Mouse (Mus musculus): ENCODE measurements around the gene Tmem9.

Gene Tmem9

GRCm38 (mm10) chr1:136031697-136032096 is 23.7 kb downstream of the Tmem9 start:
- no peak for DNase-seq (ENCODE audit: low read depth)

GRCm38 (mm10) chr1:136032961-136033360 is 25.0 kb downstream of the Tmem9 start:
- DNase-seq (ENCODE audit: low read depth) = no peak

DNA sequence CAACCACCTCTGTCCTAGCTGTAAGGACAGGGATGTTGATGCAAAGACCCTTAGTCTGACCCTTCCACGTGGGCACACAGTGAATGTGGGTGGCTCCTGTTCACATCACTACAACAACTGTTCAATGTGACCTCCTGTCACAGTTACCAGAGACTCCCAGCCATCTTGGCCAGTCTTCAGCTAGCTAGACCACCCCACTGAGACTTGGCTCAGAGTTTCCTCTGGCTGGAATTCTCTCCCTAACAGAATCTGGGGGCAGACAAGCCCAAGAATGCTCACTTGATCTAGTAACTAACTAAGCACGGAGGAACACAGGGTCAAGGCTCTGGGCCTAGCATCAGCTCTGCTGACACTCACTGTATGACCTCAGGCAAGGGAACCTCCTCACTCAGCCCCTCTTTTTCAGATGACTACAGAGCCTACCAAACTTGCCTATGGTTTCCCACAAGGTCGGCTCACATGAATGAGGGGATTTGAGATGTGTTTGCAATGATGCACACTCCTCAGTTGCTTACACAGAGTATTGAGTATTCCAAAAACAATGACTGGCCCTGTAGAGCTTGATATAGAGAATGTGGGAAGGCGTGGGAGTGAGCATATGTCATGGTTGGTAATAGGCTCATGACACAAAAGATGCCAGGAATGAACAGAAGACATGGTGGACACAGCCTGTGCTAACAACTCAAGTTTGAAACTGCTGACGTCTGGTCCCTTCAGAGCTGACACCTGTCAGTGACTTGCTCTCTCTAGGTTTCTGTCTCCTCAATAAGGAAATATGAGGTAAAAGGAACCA is 31.0 kb downstream of the Tmem9 start:
- DNase-seq (ENCODE audit: low read depth) = no peak

DNA sequence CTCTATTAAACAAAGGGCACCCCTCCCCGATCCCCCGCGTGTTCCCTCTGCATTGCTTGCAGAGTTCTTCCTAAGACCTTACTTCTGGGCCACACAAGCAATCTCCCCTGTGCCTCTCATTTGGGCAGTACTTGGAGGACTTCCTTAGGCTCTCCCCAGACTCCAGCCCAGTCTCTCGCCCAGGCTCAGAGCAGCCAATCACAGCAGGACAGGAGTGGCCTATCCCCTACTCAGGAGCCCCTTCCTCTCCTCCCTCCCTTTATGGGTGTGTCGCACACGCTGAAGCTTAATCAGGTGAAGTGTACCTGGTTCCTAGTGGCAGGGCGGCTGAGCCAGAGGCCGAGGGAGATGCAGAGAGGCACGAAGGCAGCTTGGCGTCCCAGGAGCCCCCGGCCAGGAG is 32.5 kb downstream of the Tmem9 start:
- DNase-seq (ENCODE audit: low read depth) = no peak

DNA sequence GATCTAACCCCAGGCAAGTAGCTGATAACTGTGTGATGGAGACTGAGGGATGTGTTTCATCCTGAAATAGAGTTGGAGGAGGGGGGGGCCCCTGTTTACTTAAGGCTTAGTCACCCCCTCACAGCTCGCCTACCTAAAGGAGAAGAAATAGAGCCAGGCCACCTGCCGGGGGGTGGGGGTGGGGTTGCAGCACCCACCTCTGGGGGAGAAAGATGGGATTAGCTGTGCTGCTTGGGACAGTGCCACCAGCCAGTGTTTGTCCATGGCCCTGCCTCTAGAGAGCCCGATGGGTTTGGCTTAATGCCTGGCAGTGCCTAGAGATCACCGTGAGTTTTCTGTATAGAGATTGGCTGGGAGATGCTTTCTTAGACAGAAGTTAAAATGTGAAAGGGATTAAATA is 32.9 kb downstream of the Tmem9 start:
- no peak for DNase-seq (ENCODE audit: low read depth)

GRCm38 (mm10) chr1:136045774-136046173 is 37.8 kb downstream of the Tmem9 start:
- DNase-seq (ENCODE audit: low read depth) = peak; percentile 35

GRCm38 (mm10) chr1:136047432-136047831 is 39.5 kb downstream of the Tmem9 start:
- no peak for DNase-seq (ENCODE audit: low read depth)

- DNase-seq (ENCODE audit: low read depth) = no peak
These were observed 39.9 kb downstream of the Tmem9 start for GRCm38 (mm10) chr1:136047894-136048293.

DNA sequence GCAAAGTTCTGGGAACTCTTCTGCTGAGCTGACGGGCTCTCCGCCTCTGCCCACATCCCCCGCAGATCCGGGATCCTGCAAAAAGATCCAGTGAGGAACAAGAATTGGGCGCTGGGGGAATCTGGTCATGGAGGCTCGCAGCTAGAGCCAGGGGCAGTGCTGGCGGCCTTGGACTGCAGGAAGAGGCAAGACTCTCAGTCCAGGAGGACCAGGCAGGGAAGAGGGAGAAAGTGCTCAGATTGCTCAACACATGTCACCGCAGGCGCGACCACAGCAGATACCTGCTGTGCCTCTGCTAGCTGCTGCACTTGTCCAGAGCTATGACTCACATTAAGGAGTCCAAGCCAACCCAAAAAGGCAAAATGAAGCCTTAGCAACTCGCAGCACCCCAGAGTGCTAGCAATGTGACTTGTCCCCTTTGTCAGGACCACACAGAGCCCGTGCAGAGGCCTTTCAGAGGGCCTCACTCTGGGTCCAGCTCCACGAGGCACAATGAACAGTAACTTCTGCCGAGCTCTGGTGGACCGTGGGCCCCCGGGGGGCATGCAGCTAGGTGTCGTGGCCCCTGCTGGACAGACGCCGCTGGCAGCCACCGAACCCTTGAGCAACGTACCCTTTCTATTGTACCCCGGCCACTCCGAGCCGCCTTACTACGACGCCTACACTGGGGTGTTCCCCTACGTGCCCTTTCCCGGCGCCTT is 42.5 kb downstream of the Tmem9 start, which contains the start of gene Ascl5:
TSS of gene Ascl5 (plus strand) at position 493 of the 701 bp plus-strand sequence.
- no peak for DNase-seq (ENCODE audit: low read depth)

DNA sequence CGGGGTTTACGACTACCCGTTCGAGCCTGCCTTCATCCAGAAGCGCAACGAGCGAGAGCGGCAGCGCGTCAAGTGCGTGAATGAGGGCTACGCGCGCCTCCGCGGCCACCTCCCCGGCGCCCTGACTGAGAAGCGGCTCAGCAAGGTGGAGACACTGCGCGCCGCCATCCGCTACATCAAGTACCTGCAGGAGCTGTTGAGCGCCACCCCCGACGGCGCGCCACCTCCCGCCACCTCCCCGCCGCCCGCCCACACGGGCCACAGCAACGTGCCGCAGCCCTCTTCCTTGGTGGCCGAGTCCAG is 43.0 kb downstream of the Tmem9 start:
- no peak for DNase-seq (ENCODE audit: low read depth)

GRCm38 (mm10) chr1:136051465-136051864 is 43.5 kb downstream of the Tmem9 start:
- DNase-seq (ENCODE audit: low read depth) = peak; percentile 29

DNA sequence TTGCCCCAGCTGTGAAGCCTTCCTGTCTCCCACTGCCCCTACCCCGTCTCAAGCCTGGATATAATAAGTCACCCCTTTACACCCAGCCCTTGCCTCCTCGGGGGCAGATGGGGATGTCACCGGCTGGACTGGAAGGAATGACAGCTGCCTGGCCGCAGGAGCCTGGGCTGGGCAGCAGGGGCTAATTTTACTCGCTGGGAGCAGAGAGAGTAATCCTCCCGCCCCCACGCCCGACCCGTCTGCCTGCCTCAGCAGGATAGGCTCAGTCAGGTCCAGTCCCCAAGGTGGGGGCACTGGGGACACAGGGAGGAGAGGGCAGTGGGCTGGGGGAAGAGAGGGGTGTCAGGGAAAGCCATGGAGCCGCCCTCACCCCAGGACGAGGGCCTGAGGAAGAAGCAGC is 44.6 kb downstream of the Tmem9 start, which contains the start of gene Cacna1s:
TSS of gene Cacna1s (plus strand) at position 204 of the 400 bp plus-strand sequence.
- no peak for DNase-seq (ENCODE audit: low read depth)

DNA sequence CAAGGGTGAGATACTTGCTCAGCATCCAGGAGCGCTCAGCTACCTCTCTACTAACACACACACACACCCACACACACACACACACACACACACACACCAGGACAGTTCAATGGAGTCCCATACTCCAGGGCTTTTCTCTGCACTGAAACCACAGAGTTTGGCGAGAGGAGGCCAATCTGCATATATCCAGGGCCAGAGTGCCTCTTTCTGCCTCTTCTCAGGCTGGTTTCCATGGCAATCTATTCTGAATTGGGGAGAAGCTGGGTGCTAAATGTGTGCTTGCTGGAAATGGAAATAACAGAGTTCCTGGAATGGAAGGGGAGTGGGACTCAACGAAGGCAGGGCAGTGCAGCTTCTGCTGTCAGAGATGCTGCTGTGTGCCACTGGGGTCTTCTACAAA is 47.8 kb downstream of the Tmem9 start:
- DNase-seq (ENCODE audit: low read depth) = no peak

DNA sequence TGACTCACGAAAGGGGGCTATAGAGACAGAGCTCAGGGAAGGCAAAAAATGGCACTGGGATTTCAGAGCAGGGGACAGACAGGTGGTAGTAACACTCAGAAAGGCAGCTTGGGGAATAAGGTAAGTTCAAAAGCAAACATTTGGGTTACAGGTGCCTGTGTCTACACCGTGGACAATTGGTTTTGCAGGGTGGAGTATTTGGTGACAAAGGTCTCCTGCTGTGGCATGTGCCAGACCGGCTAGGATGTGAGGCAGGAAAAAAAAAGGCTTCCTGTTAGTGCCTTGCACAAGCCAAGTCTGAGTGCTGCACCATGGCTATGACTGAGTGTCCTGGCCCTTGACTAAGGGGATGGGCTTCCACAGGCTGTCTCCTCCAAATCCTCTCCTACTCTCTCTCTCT is 50.6 kb downstream of the Tmem9 start:
- DNase-seq (ENCODE audit: low read depth) = no peak

DNA sequence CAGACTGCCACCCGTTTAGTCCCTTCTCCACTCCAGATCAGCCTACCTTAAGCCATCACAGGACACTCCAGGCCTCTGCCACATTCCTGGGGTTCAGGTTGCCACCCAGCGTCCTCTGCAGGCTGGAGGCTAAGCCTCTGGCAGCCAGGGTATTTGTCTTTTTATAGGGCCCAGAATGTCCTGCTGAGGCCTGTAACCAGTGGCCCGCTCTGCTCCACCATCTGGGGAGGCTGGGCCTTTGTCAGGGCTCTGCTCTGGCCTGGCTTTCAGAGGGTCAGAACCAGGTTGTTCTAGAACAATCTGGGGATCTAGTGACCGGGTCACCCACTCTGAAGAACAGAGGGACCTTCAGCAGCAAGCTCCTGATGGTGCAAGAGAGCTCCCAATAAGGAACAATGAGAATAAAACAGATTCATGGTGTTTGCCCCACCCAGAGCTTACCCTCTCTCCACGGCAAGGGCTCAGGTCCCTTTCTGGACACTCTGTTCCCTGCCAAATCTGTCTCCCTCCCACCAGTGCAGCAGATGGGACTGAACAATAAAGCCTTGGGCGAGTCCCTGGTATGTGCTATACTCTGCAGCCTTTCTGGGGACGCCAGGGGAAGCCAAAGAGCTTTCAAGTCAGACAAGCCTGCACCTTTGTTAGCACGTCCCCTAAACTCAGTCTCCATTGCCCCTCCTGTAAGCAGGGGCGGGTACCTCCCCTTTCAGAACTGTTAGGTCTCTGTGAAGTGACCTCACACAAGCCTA is 53.3 kb downstream of the Tmem9 start:
- no peak for DNase-seq (ENCODE audit: low read depth)

DNA sequence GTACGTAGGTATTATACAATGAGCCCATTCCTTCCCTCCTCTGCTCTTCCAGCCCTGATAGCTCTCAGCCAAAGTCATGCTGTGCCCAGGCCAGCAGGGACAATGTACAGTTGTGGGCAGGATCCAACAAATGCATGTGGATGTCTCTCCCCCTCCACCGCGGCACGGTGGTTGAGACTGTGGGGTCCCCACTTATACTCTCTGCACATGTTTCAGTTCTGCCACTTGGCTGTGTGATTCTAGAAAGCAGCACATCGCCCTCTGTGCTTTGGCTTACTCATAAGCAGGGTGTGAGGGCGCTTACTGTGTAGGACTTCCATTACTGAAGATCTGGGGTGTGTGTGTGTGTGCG is 53.8 kb downstream of the Tmem9 start:
- DNase-seq (ENCODE audit: low read depth) = no peak

DNA sequence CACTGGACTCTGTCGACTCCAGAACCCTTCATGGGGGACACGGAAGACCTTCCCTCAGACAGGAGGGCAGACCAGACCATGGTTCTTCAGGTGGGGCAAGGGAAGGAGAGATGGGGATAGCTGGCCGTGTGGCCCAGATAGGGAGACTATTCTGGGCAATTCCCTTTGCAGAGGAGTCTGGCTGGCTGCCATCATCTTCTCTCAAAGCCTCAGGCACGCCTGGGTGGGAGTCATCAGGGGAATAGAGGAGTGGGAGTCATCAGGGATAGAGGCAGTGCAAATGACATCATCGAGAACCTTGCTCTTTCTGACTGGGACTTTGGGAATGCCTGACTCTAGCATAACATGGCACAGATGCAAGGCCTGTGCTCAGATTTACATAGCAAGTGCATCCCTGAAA is 56.0 kb downstream of the Tmem9 start:
- no peak for DNase-seq (ENCODE audit: low read depth)

- DNase-seq (ENCODE audit: low read depth) = no peak
These were observed 58.7 kb downstream of the Tmem9 start for GRCm38 (mm10) chr1:136066621-136067020.

DNA sequence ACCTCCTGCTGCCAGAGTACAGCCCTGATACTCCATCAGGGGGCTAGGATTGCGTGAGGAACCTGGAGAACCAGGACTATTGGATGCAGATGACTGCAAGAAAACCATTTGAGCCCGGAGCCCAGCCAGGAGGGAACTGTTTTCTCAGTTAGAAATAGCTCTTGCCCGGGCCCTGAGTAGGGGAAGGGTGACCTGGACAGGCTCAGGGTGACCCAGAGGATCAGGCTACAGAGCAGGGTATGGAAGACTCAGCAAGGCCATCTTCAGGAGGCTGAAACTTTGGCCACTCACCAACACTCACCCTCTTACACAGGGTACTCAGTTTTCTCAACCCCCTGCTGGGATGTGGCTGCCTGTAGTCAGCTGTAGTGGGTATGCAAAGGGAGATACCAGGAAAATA is 59.6 kb downstream of the Tmem9 start:
- DNase-seq (ENCODE audit: low read depth) = no peak

DNA sequence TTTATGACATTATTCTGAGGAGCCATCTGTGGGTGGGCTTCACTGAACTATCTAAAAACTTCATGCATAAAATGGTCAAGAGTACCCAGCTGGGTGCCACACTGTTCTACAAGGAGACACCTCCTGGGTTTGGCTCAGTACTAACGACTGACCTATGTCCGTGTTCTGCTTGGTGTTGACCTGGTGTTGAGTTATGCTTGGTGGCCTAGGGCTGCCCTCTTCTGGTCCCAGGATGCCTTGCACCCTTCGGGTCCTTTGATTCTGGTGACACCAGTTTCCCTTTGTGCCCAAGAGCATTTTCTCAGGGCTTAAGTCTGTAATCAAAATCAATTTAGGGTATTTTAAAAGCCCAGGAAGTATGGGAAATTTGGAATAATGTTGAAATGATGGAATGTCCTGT is 68.1 kb downstream of the Tmem9 start:
- DNase-seq (ENCODE audit: low read depth) = peak; percentile 14

- DNase-seq (ENCODE audit: low read depth) = no peak
These were observed 69.7 kb downstream of the Tmem9 start for GRCm38 (mm10) chr1:136077656-136078055.

DNA sequence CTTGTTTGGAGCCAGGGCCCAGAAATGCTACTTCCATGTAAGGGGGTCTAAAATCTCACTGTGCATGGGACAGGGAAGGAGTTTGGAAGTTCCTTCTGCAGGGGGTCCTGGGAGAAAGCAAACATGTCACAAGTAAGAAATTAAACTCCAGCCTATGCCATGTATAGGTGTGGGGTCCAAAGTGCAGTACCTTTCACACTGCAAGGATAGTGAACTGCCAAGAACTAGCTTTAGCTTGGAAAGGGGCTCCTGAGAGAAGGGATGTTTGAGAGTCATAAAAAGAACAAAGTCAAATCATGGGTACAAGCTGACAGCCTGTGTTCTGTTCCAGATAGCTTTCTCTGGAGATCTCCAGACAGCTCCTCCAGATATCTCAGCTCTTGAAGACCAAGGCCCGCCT is 73.2 kb downstream of the Tmem9 start:
- no peak for DNase-seq (ENCODE audit: low read depth)

Data from c-Kit-positive CD71-positive TER-119-negative erythroid progenitor cells, embryonic 14.5 days (primary cell).